Mouse (Mus musculus): ENCODE results near the gene Wdr38.

DNA sequence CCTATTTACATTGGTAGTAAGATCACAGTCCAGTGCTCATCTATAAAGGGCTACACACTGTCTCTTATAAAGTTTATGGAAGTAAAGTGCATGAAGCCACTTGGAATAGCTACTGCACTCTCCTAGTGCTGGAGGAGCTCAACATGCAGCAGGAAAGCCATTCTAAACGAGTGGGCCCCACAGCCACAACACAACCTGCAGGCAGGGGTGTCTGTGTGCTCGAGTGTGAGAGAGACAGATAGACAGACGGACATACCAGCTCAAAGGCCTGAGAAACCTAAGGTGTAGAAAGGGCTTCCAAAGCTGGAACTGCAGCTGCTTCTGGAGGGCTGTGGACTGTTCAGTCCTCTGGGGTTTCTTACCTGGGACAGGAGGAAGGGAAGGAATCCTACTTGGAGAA is 19.3 kb downstream of the Wdr38 start:
- TF ChIP-seq CTCF (IDR thresholded peaks at IDR 0.05; ENCODE audit: control insufficient read depth, insufficient read depth, insufficient replicate concordance, low read depth, low read length) = no peak
- no peak for TF ChIP-seq POLR2A (IDR thresholded peaks at IDR 0.05; ENCODE audit: control insufficient read depth, low read depth, low read length)
